Mouse (Mus musculus): ENCODE data around the gene Mvb12a. TPM values are rescaled to one million over a fixed set of nuclear protein-coding genes. Genes with fewer than 3 reads are reported as not detected.

Mvb12a gene
- total RNA-seq, 2 experiments from 2014 or later: 31.6 to 32.4 TPM

- no peak for DNase-seq
These were observed 51.0 kb downstream of the Mvb12a start for GRCm38 (mm10) chr8:71593556-71594323.

DNA sequence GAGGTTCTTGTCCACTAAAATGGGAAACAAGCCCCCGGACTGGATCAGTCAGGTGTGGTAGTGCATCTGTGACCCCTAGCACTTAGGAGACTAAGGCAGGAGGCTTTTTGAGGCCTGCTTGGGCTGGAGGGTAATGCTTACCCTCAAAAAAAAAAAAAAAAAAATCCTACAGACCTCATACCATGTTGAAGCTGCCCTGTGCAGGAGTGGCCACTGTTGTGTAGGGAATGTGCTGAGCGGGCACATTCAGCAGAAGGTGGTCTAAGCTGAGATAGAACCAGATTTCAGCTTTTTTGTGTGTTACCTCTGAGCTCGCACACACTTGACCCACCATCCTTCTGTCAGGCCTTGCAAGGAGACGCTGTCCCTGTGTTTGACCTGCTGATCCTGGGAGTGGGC is 51.6 kb downstream of the Mvb12a start:
- DNase-seq: no peak

DNA sequence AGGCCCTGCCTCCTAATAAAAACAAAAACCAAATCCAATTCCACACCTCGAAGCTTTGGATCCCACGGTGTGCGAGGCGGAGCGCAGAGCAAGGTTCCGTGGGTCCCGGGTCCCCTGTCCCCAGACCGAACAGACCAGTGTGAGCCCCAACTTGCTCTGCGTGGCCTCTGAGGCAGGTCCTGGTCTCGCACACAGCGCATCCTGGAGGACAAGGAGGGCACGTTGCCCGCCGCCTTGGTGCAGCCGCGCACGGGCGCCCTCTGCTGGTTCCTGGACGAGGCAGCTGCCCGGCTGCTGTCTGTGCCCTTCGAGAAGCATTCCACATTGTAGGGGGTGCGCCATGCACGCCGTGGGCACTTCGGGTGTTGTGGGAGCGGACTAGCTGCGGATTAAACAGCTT is 53.1 kb downstream of the Mvb12a start:
- DNase-seq: peak; percentile 95

DNA sequence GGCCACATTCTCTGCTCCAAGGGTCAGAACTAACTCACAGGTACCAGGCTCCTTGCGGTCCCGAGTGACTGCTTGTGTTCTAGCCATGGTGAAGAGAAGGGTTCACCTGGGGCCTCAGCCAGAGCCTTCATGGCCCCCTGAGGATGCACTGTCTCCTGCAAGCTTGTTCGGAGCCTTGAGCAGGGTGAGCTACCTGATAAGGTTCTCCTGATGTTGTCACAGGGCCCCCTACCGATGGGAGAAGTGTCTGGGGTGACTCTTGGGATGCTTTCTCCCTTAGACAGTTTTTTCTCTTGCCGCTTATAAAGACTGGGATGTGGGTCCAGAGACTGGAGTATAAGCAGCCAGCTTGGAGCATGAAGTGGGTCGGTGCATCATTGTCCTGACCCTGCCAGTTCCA is 53.7 kb downstream of the Mvb12a start:
- DNase-seq: no peak

- no peak for DNase-seq
These were observed 54.1 kb downstream of the Mvb12a start for GRCm38 (mm10) chr8:71596798-71597197.

- no peak for DNase-seq
These were observed 54.7 kb downstream of the Mvb12a start, which contains the start of gene Fam129c for GRCm38 (mm10) chr8:71597451-71597850. Gene Fam129c, plus strand, starts transcription at chr8:71597648.

Other genes starting within 250 kb of the Mvb12a start
- gene Use1, start 176.1 kb upstream of the Mvb12a start, total RNA-seq (2021): 100 to 1,000 TPM in 1 of 2 experiments, 10 to 100 TPM in 1; 99.4 to 106 TPM
- gene Ocel1, start 171.6 kb upstream of the Mvb12a start, total RNA-seq (2021): 1 to 10 TPM; 7.9 to 9.9 TPM
- 10 to 100 TPM; 64.9 to 66.4 TPM for gene Nr2f6, start 161.0 kb upstream of the Mvb12a start, total RNA-seq (2021)
- gene Ushbp1, start 147.1 kb upstream of the Mvb12a start, total RNA-seq (2021): 10 to 100 TPM; 27.2 to 27.9 TPM
- gene Babam1, start 146.1 kb upstream of the Mvb12a start, total RNA-seq (2021): 10 to 100 TPM; 69.4 to 70.7 TPM
- 1 to 10 TPM; 9.8 TPM for gene Ankle1, start 136.9 kb upstream of the Mvb12a start, total RNA-seq (2021)
- 10 to 100 TPM; 37.7 to 39.3 TPM for gene Abhd8, start 79.3 kb upstream of the Mvb12a start, total RNA-seq (2021)
- 100 to 1,000 TPM in 1 of 2 experiments, 10 to 100 TPM in 1; 96.0 to 107 TPM for gene Mrpl34, start 78.0 kb upstream of the Mvb12a start, total RNA-seq (2021)
- gene Dda1, start 73.7 kb upstream of the Mvb12a start, total RNA-seq (2021): 10 to 100 TPM; 42.0 to 46.2 TPM
- gene Ano8, start 57.0 kb upstream of the Mvb12a start, total RNA-seq (2021): 10 to 100 TPM; 13.5 to 15.4 TPM
- 10 to 100 TPM; 17.8 to 20.1 TPM for gene Gtpbp3, start 54.8 kb upstream of the Mvb12a start, total RNA-seq (2021)
- 10 to 100 TPM; 35.8 to 43.2 TPM for gene Plvap, start 31.2 kb upstream of the Mvb12a start, total RNA-seq (2021)
- under 1 TPM; 0.14 to 0.29 TPM for gene Ccdc194, start 17.2 kb upstream of the Mvb12a start, total RNA-seq (2021)
- gene Bst2, start 5.5 kb upstream of the Mvb12a start, total RNA-seq (2021): 10 to 100 TPM; 12.8 to 13.8 TPM
- not detected for gene Tmem221, start 15.9 kb downstream of the Mvb12a start, total RNA-seq (2021)
- not detected for gene Nxnl1, start 23.7 kb downstream of the Mvb12a start, total RNA-seq (2021)
- gene Slc27a1, start 26.0 kb downstream of the Mvb12a start, total RNA-seq (2021): 10 to 100 TPM; 77.0 to 80.3 TPM
- gene Pgls, start 49.3 kb downstream of the Mvb12a start, total RNA-seq (2021): 10 to 100 TPM; 92.0 to 95.5 TPM
- gene Fam129c, start 54.7 kb downstream of the Mvb12a start, total RNA-seq (2021): 1 to 10 TPM; 1.3 to 2.3 TPM
- gene Colgalt1, start 68.1 kb downstream of the Mvb12a start, total RNA-seq (2021): 10 to 100 TPM; 48.0 to 50.3 TPM
- gene Unc13a, start 128.8 kb downstream of the Mvb12a start, total RNA-seq (2021): 1 to 10 TPM; 1.3 to 1.4 TPM
- gene Jak3, start 133.4 kb downstream of the Mvb12a start, total RNA-seq (2021): 10 to 100 TPM; 15.8 TPM
- gene Insl3, start 146.3 kb downstream of the Mvb12a start, total RNA-seq (2021): 1 to 10 TPM; 6.6 to 6.9 TPM
- gene B3gnt3, start 158.9 kb downstream of the Mvb12a start, total RNA-seq (2021): 1 to 10 TPM; 7.5 to 7.6 TPM
- 1 to 10 TPM; 1.6 to 2.4 TPM for gene Fcho1, start 182.8 kb downstream of the Mvb12a start, total RNA-seq (2021)

Measured in heart, postnatal 4 days (tissue).